Mouse (Mus musculus): ENCODE measurements around the gene Iqsec2.
"Not testable (repeated sequence)": the region's sequence is repeated elsewhere in the genome, so short reads cannot be mapped to it uniquely, and the experiment has no call there.

The Iqsec2 gene

GRCm38 (mm10) chrX:152178843-152179545 is 34.9 kb downstream of the Iqsec2 start:
- in situ Hi-C loops (cut with MboI): no loop called here

GRCm38 (mm10) chrX:152179670-152180656 is 35.9 kb downstream of the Iqsec2 start:
- in situ Hi-C loops (cut with MboI): no loop called here

GRCm38 (mm10) chrX:152187151-152187550 is 43.1 kb downstream of the Iqsec2 start:
- in situ Hi-C loops (cut with MboI): no loop called here

- in situ Hi-C loops (cut with MboI): no loop called here
Observed at GRCm38 (mm10) chrX:152191266-152191665, 47.2 kb downstream of the Iqsec2 start.

- in situ Hi-C loops (cut with MboI): no loop called here
Observed at GRCm38 (mm10) chrX:152197814-152198648, 54.0 kb downstream of the Iqsec2 start.

- in situ Hi-C loops (cut with MboI): no loop called here
Observed at GRCm38 (mm10) chrX:152201737-152202421, 57.8 kb downstream of the Iqsec2 start.

GRCm38 (mm10) chrX:152202422-152203103 is 58.5 kb downstream of the Iqsec2 start:
- in situ Hi-C loops (cut with MboI): no loop called here

GRCm38 (mm10) chrX:152203247-152203646 is 59.2 kb downstream of the Iqsec2 start:
- in situ Hi-C loops (cut with MboI): no loop called here

- in situ Hi-C loops (cut with MboI): no loop called here
Observed at GRCm38 (mm10) chrX:152205486-152205885, 61.4 kb downstream of the Iqsec2 start.

GRCm38 (mm10) chrX:152214703-152215102 is 70.6 kb downstream of the Iqsec2 start:
- in situ Hi-C loops (cut with MboI): no loop called here

- in situ Hi-C loops (cut with MboI): no loop called here
Observed at GRCm38 (mm10) chrX:152218529-152218928, 74.5 kb downstream of the Iqsec2 start.

- in situ Hi-C loops (cut with MboI): no loop called here
Observed at GRCm38 (mm10) chrX:152221721-152222120, 77.7 kb downstream of the Iqsec2 start.

- in situ Hi-C loops (cut with MboI): no loop called here
Observed at GRCm38 (mm10) chrX:152222226-152222625, 78.2 kb downstream of the Iqsec2 start.

- in situ Hi-C loops (cut with MboI): no loop called here
Observed at GRCm38 (mm10) chrX:152223313-152223712, 79.2 kb downstream of the Iqsec2 start.

GRCm38 (mm10) chrX:152224280-152224679 is 80.2 kb downstream of the Iqsec2 start:
- in situ Hi-C loops (cut with MboI): no loop called here

- in situ Hi-C loops (cut with MboI): loop anchor here (10.0 kb wide), 1 partner anchor 112 kb away; the partner anchor contains the start of gene Tspyl2
Observed at GRCm38 (mm10) chrX:152232781-152233763, 89.0 kb downstream of the Iqsec2 start, which contains the start of gene Kdm5c. Gene Kdm5c, plus strand, starts transcription at chrX:152233020.

- in situ Hi-C loops (cut with MboI): loop anchor here (10.0 kb wide), 1 partner anchor 111 kb away; the partner anchor contains the start of gene Tspyl2
Observed at GRCm38 (mm10) chrX:152234125-152234524, 90.1 kb downstream of the Iqsec2 start.

- in situ Hi-C loops (cut with MboI): loop anchor here (10.0 kb wide), 1 partner anchor 109 kb away; the partner anchor contains the start of gene Tspyl2
Observed at GRCm38 (mm10) chrX:152235758-152236157, 91.7 kb downstream of the Iqsec2 start.

- in situ Hi-C loops (cut with MboI): not testable (repeated sequence)
Observed at GRCm38 (mm10) chrX:152243140-152243539, 99.1 kb downstream of the Iqsec2 start.

Data from mature B cell (primary cell).